Mouse (Mus musculus) C2C12 (cell line): ENCODE results near the gene Ogg1. TPM values are rescaled to one million over a fixed set of nuclear protein-coding genes. Genes with fewer than 3 reads are reported as not detected.

Source experiments
- H3K27me3 ChIP-seq: one replicate; pipeline ENCODE4 v1.6.1; 2011; ENCODE audit not compliant: control insufficient read depth, insufficient read depth, insufficient read length
- H3K36me3 ChIP-seq: one replicate; pipeline ENCODE4 v1.6.1; 2011; ENCODE audit not compliant: control insufficient read depth, insufficient read depth
- H3K4me3 ChIP-seq: one replicate; pipeline ENCODE4 v1.5.1; 2011; ENCODE audit warnings: mild to moderate bottlenecking, control low read depth; ENCODE audit not compliant: poor library complexity, insufficient read depth, severe bottlenecking
- H3K79me2 ChIP-seq: one replicate; pipeline ENCODE4 v1.6.1; 2011; ENCODE audit not compliant: control insufficient read depth, insufficient read depth
- H3K79me3 ChIP-seq: one replicate; pipeline ENCODE4 v1.6.1; 2011; ENCODE audit warnings: low read depth, control low read depth
- H3ac ChIP-seq: one replicate; pipeline ENCODE3; 2011; ENCODE audit warnings: low read depth; ENCODE audit not compliant: control insufficient read depth, insufficient read length
- CEBPB ChIP-seq: IDR thresholded peaks from one replicate; pipeline ENCODE4 v1.6.1; 2011; ENCODE audit warnings: low read depth, mild to moderate bottlenecking, control low read depth, moderate library complexity
- CTCF ChIP-seq: IDR thresholded peaks from one replicate; pipeline ENCODE4 v1.5.1; 2011; ENCODE audit not compliant: control insufficient read depth, insufficient read depth, insufficient read length
- FOSL1 ChIP-seq: IDR thresholded peaks from one replicate; pipeline ENCODE4 v1.8.0; 2011; ENCODE audit warnings: mild to moderate bottlenecking, low read length; ENCODE audit not compliant: poor library complexity, insufficient read depth, severe bottlenecking
- MAX ChIP-seq: IDR thresholded peaks from one replicate; pipeline ENCODE4 v1.6.1; 2011; ENCODE audit warnings: mild to moderate bottlenecking, control low read depth
- MYOD1 ChIP-seq: IDR thresholded peaks from one replicate; pipeline ENCODE4 v1.6.1; 2011; ENCODE audit warnings: low read depth; ENCODE audit not compliant: control insufficient read depth, insufficient read length
- MYOG ChIP-seq: IDR thresholded peaks from one replicate; pipeline ENCODE4 v1.6.1; 2011; ENCODE audit not compliant: control insufficient read depth, insufficient read length; ENCODE audit errors: extremely low read depth
- USF1 ChIP-seq: IDR thresholded peaks from one replicate; pipeline ENCODE4 v1.6.1; 2011; ENCODE audit warnings: low read depth, mild to moderate bottlenecking, control low read depth, moderate library complexity
- polyA plus RNA-seq: library from polyadenylated mRNA; unstranded; fragments of >200 nt; fragmentation: generic; extraction: Trizol; gene quantifications from one replicate; pipeline ENCODE4 v1.2.1, GENCODE M21; 2012; ENCODE audit warnings: missing spikeins

Gene Ogg1
- polyA plus RNA-seq, 1 experiment: 18.5 TPM

GRCm38 (mm10) chr6:113377496-113378385 lies 51.0 kb downstream of the Ogg1 start, which contains the start of the genes Tada3 and Arpc4:
TSS of gene Tada3 (minus strand) at chr6:113377883.
TSS of gene Arpc4 (plus strand) at chr6:113378115.
- Histone ChIP-seq H3ac (peak within 1 kb of the TSS; percentile 94), H3K79me2 (peaks cover 49% of the 10 kb centered on the region), H3K4me3 (peak within 1 kb of the TSS; percentile 100), H3K27me3 (no peaks in the 10 kb centered on the region), H3K36me3 (peaks cover 47% of the 10 kb centered on the region), H3K79me3 (peaks cover 41% of the 10 kb centered on the region)
- TF ChIP-seq USF1 (no peak), MAX (no peak), CTCF (no peak), MYOG (no peak), MYOD1 (no peak), FOSL1 (no peak), CEBPB (no peak)

- peaks cover 57% of the 10 kb centered on the region for H3K79me2 ChIP-seq
- peak overlapping the region; percentile 21 for H3ac ChIP-seq
- TF ChIP-seq MYOD1 (no peak), MYOG (no peak), MAX (no peak), USF1 (no peak), CEBPB (no peak), FOSL1 (no peak), CTCF (no peak)
- peak overlapping the region; percentile 100 for H3K4me3 ChIP-seq
- H3K79me3 ChIP-seq: peaks cover 41% of the 10 kb centered on the region
- peaks cover 55% of the 10 kb centered on the region for H3K36me3 ChIP-seq
- no peaks in the 10 kb centered on the region for H3K27me3 ChIP-seq
These were observed 52.5 kb downstream of the Ogg1 start for GRCm38 (mm10) chr6:113379246-113379645.

- Histone ChIP-seq H3K79me3 (peaks cover 45% of the 10 kb centered on the region), H3K36me3 (peaks cover 64% of the 10 kb centered on the region), H3K4me3 (no peak overlapping the region), H3ac (no peak overlapping the region), H3K27me3 (no peaks in the 10 kb centered on the region), H3K79me2 (peaks cover 57% of the 10 kb centered on the region)
- TF ChIP-seq CEBPB (no peak), FOSL1 (no peak), MYOG (no peak), USF1 (no peak), MYOD1 (no peak)
These were observed 53.7 kb downstream of the Ogg1 start for GRCm38 (mm10) chr6:113380480-113380879.

GRCm38 (mm10) chr6:113384351-113384927 lies 57.7 kb downstream of the Ogg1 start:
- no peak for TF ChIP-seq MYOG
- TF ChIP-seq FOSL1: no peak
- TF ChIP-seq MAX: no peak
- TF ChIP-seq MYOD1: no peak
- TF ChIP-seq USF1: no peak
- no peak for TF ChIP-seq CEBPB
- no peak for TF ChIP-seq CTCF
- H3K79me3 ChIP-seq: peaks cover 32% of the 10 kb centered on the region
- H3K4me3 ChIP-seq: no peak overlapping the region
- H3ac ChIP-seq: no peak overlapping the region
- peaks cover 42% of the 10 kb centered on the region for H3K79me2 ChIP-seq
- no peaks in the 10 kb centered on the region for H3K27me3 ChIP-seq
- H3K36me3 ChIP-seq: peaks cover 98% of the 10 kb centered on the region

Other genes starting within 250 kb of the Ogg1 start
- 17.0 TPM for gene Setd5, start 249.6 kb upstream of the Ogg1 start, polyA plus RNA-seq
- 0.18 TPM for gene Lhfpl4, start 131.6 kb upstream of the Ogg1 start, polyA plus RNA-seq
- 19.5 TPM for gene Mtmr14, start 89.1 kb upstream of the Ogg1 start, polyA plus RNA-seq
- gene Cpne9, start 44.7 kb upstream of the Ogg1 start, polyA plus RNA-seq: 0.01 TPM
- gene Brpf1, start 19.8 kb upstream of the Ogg1 start, polyA plus RNA-seq: 16.1 TPM
- 43.2 TPM for gene Camk1, start 17.0 kb downstream of the Ogg1 start, polyA plus RNA-seq
- 31.7 TPM for gene Tada3, start 50.9 kb downstream of the Ogg1 start, polyA plus RNA-seq
- gene Arpc4, start 51.1 kb downstream of the Ogg1 start, polyA plus RNA-seq: 364 TPM
- gene Ttll3, start 62.3 kb downstream of the Ogg1 start, polyA plus RNA-seq: 1.6 TPM
- 8.8 TPM for gene Rpusd3, start 92.4 kb downstream of the Ogg1 start, polyA plus RNA-seq
- gene Cidec, start 108.8 kb downstream of the Ogg1 start, polyA plus RNA-seq: not detected
- 76.4 TPM for gene Jagn1, start 115.6 kb downstream of the Ogg1 start, polyA plus RNA-seq
- gene Il17re, start 131.5 kb downstream of the Ogg1 start, polyA plus RNA-seq: not detected
- gene Il17rc, start 144.5 kb downstream of the Ogg1 start, polyA plus RNA-seq: 36.2 TPM
- gene Creld1, start 156.3 kb downstream of the Ogg1 start, polyA plus RNA-seq: 16.4 TPM
- gene Prrt3, start 175.0 kb downstream of the Ogg1 start, polyA plus RNA-seq: 0.04 TPM
- 68.3 TPM for gene Emc3, start 204.7 kb downstream of the Ogg1 start, polyA plus RNA-seq
- gene Fancd2, start 204.7 kb downstream of the Ogg1 start, polyA plus RNA-seq: 4.8 TPM